Mouse (Mus musculus) heart, postnatal 10 days (tissue): ENCODE data around the gene Fbxo9. TPM values are rescaled to one million over a fixed set of nuclear protein-coding genes. Genes with fewer than 3 reads are reported as not detected.
"Not testable (repeated sequence)": the region's sequence is repeated elsewhere in the genome, so short reads cannot be mapped to it uniquely, and the experiment has no call there.

Source experiments
- DNase-seq, 2 experiments: peaks; one replicate each; pipeline ENCODE4 v3.0.0; 2021
- intact Hi-C: fragments of 180-260 bp; cut with DNase I; formaldehyde crosslinking; loops from one replicate; pipeline ENCODE4 v1.15.1; 2025
- total RNA-seq, 2 experiments: library from RNA; stranded (reverse); gene quantifications; 2 replicates each; pipeline ENCODE4 v1.2.3; 2021

Gene Fbxo9
- 10 to 100 TPM; 88.6 to 90.3 TPM for total RNA-seq

GRCm38 (mm10) chr9:78108796-78109239 lies at the start of gene Fbxo9, which contains the start of gene Ick:
Gene Fbxo9 (minus strand): TSS chr9:78109065.
Gene Ick (plus strand): TSS chr9:78109192.
- intact Hi-C loops, result no loop called here
- peak; percentile 94 for DNase-seq

DNA sequence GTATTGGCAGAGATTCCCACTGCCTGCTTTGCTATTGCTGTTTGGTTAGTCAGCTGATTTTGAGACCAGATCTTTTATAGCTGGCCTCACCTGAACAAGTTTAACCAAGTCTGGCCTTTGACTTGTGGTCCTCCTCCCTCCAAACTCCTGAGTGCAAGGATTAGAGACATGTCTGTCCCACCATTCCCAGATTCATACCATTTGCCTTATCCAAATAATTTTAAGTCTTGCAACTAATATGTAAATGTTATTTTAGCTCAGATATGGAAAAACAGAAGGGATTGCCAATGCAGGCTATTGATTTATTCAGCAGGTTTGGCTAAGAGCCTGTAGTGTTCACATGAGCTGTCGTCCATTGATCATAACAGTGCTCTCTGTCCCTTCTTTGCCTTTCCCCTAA lies 48.4 kb upstream of the Fbxo9 start:
- intact Hi-C loops, result no loop called here
- DNase-seq, result no peak

DNA sequence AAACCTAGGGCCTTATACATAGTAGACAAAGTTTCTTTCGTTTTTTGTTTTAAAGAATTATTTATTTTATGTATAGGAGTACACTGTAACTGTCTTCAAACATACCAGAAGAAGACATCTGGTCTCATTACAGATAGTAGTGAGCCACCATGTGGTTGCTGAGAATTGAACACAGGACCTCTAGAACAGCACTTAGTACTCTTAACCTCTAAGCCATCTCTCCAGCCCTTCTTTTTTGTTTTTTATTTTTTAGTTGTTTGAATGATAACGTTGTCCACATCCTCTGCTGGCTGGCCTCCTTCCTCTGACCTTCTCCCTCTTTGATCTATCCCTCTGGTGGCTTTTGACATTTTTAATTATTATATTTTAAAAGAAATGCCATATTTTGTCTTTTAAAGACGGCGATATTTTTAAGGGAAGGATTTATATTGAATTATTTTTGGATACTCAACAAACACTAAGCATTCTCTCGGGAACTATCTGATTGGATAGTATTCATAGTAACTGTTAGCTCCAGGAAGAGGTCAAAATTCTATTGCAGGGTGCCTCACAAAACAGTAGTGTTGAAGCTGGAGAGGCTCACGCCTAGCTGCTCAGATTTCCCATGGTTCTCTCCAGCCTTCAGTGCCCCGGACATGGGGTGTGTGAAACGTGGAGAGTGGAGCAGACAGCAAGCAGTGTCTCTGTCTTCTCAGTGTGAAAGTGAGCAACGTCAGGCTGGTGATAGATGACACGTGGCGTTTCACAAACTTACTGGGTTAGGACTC lies 45.5 kb upstream of the Fbxo9 start:
- DNase-seq, result no peak
- intact Hi-C loops, result no loop called here

DNA sequence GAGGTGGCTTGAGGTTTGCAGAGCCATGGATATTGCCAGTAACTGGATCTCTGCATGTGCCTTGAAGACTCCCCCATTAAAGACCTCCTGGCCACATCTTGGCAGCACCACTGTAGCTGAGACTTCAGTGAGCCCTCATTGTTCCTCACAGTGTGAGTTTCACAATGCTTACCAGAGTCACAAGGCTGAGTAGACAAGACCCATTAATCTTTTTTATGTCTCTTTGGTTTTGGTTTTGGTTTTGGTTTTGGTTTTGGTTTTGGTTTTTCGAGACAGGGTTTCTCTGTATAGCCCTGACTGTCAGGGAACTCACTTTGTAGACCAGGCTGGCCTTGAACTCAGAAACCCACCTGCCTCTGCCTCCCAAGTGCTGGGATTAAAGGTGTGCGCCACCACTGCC lies 40.9 kb upstream of the Fbxo9 start:
- intact Hi-C loops, DNase-seq: not testable (repeated sequence)

DNA sequence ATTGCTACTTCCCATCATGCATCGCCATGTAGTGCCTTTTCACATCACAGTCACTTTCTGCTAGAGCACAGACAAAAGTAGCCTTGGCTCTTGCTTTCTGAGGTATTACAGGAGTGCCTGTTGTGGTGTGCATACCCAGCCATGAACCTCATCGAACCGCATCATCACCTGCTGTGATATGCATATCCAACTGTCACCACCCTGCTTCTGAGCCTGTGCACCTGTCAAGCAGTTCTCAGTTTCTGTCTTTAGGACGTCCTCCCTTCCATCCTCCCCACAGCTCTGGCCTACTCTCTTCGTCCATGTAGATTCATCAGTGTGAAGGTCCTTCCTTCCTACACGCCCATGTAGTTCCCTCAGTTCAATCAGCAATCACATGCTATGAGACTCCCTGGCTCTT lies 39.3 kb upstream of the Fbxo9 start:
- no peak for DNase-seq
- intact Hi-C loops, result no loop called here

DNA sequence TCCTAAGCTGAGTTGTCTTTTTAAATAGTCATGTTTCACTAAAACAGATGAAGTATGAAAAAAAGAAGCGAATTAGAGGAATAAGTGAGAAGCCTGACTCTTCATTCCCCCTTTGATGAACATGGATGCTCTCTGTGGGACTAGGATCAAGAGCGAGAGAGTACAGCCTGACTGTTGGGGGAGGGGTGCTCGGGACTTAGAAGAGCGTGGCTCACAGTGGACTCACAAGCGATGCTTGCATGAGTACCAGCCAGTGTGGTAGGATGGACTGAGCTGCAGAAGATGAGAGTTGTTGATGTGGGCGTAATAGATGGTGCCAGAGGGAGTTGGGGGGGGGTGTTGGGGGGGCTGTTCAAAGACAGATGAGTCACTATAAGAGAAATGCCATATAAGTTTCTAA lies 37.8 kb upstream of the Fbxo9 start:
- DNase-seq, result no peak
- intact Hi-C loops, result no loop called here

DNA sequence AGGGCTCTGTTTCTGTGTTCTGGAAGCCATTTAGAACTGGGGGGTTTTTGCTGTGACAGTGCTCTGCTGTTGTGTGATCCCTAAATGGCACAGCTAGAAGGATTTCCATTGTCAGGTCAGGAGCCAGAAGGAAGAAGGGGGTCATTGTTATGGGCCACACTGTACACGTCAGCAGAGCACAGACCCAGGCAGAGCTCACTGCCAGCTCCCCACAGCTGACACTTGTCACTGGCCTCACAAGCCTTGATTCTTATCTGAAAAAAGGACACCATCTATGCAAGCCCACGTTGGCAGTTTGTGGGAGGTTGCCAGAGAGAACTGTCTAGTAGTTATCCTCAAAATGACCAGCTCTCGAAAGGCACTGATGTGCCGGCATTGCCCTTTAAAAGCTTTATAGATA lies 37.2 kb upstream of the Fbxo9 start:
- DNase-seq, result no peak
- intact Hi-C loops, result no loop called here

DNA sequence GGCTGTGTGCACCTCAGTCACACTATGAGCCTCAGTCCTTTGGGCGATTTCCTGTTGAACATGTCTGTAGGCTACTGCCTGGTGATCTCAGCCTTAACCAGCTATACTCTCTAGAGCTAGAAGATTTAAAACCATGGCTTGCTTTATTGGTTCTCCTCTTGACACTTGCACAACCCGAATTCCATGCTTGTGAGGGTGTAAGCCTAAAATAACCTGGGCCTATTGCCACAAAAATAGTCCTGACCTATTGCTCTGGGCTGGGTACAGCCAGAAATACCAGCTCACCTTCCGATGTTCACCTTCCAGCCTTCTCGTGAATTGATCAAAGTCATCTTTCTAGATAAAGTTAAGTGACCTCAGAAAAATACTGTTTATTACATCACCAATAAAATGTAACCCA lies 30.6 kb upstream of the Fbxo9 start:
- intact Hi-C loops, result no loop called here
- peak; percentile 70 to 75 for DNase-seq

DNA sequence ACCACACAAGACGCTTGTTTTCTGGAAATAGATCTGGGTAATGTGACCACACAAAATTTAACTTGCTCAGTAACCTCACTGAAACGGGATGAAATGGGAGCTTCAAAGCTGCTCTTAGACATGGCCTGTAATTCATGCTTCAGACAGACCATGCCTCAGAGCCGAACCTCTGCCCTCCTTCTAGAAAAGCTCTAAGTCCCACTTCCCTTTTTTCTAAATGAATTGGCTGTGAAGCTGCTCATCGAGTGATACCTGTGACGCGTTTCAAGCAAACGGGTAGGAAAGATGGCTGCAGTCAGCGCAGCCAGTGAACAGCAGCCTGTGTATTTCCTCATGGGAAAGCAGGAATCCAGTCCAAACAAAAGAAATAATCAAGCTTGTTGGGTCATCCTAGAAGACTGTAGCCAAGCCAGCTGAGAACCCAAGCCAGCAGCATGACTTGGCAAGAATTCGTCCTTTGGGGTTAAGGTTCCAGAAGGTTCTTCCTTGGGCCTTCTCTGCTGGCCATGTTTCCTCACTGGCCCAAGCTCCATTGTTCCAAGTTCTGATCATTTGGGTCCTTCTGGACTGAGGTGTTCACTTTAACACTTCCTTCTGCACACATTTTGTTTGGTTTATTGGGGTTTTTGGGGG lies 29.3 kb upstream of the Fbxo9 start:
- peak; percentile 42 to 54 for DNase-seq
- intact Hi-C loops, result no loop called here

DNA sequence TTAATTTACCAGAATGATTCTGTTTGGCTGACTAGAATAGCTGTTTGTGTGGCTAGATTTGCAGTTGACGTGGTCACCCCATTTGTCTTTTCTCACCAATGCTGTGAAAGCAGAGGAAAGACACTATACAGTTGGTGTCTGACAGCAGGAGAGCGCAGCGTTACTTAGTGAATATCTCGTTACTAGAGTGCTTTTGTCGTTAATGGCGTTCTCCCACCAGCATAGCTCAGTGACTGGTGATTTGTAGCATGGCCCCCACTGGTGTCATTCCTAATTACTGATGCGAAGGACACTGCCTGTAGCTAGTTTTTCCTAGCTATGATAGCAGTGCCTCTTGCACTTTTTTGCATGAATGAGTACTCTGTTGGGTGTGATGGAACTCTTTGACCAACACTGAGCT lies 26.8 kb upstream of the Fbxo9 start:
- DNase-seq, result no peak
- intact Hi-C loops, result no loop called here

DNA sequence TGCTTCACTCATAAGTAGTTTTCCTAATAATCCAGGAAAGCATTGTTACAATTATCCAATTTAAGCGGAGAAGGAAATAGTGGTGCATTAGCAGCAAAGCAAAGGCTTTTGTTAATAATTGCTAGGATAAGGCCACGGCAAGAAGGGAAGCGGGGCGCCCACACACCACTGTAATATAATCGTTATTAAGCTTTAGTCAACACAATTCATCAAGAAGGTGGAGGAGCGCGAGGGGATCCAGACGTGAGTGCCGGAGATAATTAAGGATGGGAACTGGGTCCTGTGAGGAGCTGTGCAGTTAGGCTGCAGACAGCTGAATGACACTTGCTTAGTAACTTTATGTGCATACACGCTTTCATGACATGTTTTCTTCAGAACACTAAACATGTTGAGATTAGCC lies 17.8 kb upstream of the Fbxo9 start:
- intact Hi-C loops, result no loop called here
- no peak for DNase-seq

DNA sequence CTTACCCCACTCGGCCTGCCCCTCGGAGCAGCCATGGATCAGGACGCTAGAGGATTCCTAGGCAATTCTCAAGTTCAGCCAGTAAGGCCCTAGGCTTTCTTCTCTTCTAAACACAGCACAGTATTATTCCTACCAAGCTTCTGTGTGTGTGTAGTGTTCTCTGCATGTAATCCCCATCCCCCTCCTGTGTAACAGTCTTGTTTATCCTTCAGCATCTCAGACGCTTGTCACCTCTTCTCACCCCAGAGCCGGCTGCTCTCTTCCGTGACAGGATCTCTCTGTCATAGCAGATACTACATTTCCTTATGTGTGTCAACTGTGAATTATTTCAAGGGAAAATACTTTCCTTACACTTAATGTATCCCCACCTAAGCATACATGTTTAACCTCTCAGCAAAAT lies 17.1 kb upstream of the Fbxo9 start:
- no peak for DNase-seq
- intact Hi-C loops, result no loop called here

- DNase-seq, result no peak
- intact Hi-C loops, result no loop called here
These were observed 15.4 kb upstream of the Fbxo9 start for GRCm38 (mm10) chr9:78124297-78124696.

- no peak for DNase-seq
- intact Hi-C loops, result no loop called here
These were observed 14.3 kb upstream of the Fbxo9 start for GRCm38 (mm10) chr9:78122939-78123712.

- no peak for DNase-seq
- intact Hi-C loops, result no loop called here
These were observed 13.1 kb upstream of the Fbxo9 start for GRCm38 (mm10) chr9:78121985-78122384.

- DNase-seq, result no peak
- intact Hi-C loops, result no loop called here
These were observed 12.5 kb upstream of the Fbxo9 start for GRCm38 (mm10) chr9:78121358-78121757.

DNA sequence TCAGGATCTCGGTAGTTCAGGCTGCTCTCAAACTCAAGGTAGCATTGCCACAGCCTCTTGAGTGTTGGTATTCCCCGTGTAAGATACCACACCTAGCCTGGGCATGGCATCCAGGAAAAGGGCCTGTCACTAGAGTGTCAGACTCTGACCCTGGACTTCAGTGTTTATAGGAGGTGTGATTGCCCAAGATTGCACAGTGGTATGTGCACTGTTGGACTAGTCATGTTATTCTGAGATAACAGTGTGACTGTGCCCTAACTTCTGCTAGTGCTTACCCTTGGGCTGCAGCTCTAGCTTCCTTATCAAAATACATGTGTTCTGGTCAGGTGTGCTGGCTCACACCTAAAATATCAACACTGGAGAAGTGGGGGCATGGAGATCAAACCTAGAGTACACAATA lies 8.8 kb upstream of the Fbxo9 start:
- intact Hi-C loops, result loop anchor here (10.0 kb wide), 1 partner anchor 367 kb away; the partner anchor contains the start of gene Eef1a1
- no peak for DNase-seq

DNA sequence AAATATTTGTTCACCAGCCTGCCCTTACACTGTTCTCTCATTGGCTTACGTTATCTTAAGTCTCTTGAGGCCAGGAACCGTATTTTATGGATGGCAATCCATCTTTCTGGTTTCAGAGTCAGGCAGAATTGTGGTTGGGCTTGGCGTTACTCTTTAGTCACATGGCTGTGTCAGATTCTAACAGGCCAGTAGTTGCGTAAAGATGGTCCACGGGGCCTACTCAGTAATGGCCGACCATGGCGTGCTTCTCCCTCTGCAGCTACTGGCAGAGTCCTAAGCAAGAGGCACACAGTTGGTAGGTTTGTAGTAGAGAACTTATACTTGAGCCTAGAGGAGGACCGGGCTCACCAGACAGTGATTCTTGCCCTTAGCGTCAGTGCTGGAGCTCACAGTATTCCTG lies 6.9 kb upstream of the Fbxo9 start:
- intact Hi-C loops, result loop anchor here (10.0 kb wide), 1 partner anchor 369 kb away; the partner anchor contains the start of gene Eef1a1
- DNase-seq, result peak; percentile 45 to 51

DNA sequence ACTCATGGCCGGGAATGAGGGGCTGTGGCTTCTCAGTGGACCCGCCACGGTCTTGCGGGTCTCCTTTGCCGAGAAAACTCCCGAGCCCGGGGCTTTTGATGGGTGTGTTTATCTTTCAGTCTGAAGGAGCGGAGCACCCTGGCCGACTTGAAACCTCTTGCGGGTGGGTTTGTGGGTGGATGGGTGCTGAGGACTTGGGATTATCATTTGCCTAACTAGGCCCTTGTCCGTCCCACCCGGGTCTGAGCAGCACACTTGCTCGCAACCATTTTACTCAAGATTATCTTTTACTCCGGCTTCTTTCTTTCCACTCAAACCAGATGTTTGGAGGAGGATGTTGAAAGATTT lies 4.6 kb upstream of the Fbxo9 start:
- DNase-seq, result no peak
- intact Hi-C loops, result loop anchor here (1.0 to 10.0 kb wide), 3 partner anchors 62 to 371 kb away; partner anchors contain the start of gene Eef1a1

DNA sequence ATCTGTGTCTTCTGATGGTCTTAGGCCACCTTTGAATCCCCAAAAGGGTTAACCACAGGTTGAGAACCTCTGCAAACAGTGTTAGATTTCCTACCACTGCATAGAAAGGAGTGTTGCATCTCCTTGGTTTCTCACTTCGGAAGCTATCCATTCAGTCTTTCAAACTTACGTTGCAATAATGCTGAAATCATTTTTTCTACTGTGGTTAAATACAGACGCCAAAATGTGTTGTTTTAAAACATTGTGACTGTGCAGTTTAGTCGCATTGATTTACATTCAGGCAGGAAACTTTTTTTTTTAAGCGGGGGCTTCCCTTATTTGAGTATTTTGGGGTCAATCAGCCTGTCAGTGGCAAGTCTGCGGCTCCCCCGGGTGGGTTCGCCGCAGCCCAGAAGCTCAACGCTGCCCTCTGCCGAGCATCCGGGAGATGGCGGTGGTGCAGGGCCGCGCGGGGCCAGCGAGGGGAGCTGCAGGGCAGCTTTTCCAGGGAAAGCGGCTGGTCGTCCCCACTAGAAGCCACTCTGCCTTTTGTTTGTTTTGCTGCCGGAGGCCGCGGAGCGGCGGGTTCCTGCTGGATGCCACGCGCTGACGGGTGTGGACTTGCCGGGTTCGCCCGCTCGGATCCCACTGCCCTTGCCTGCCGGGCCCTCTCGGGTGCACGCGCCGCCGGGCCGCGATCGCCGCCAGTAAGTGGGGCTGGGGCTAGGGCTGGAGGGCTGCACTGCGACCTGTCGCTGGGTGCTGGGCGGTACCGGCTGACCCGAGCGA lies 4.1 kb upstream of the Fbxo9 start:
- intact Hi-C loops, result loop anchor here (1.0 to 10.0 kb wide), 3 partner anchors 62 to 372 kb away; partner anchors contain the start of gene Eef1a1
- peak; percentile 95 to 97 for DNase-seq

- no peak for DNase-seq
- intact Hi-C loops, result loop anchor here (10.0 kb wide), 1 partner anchor 373 kb away; the partner anchor contains the start of gene Eef1a1
These were observed 2.6 kb upstream of the Fbxo9 start for GRCm38 (mm10) chr9:78111456-78111855.
